Mouse (Mus musculus) lung, postnatal 4 days (tissue): Measurements from ENCODE around the gene Cmtm4.

Source experiments
- DNase-seq, 2 experiments: peaks; one replicate each; pipeline ENCODE4 v3.0.0; 2021

The Cmtm4 gene

DNA sequence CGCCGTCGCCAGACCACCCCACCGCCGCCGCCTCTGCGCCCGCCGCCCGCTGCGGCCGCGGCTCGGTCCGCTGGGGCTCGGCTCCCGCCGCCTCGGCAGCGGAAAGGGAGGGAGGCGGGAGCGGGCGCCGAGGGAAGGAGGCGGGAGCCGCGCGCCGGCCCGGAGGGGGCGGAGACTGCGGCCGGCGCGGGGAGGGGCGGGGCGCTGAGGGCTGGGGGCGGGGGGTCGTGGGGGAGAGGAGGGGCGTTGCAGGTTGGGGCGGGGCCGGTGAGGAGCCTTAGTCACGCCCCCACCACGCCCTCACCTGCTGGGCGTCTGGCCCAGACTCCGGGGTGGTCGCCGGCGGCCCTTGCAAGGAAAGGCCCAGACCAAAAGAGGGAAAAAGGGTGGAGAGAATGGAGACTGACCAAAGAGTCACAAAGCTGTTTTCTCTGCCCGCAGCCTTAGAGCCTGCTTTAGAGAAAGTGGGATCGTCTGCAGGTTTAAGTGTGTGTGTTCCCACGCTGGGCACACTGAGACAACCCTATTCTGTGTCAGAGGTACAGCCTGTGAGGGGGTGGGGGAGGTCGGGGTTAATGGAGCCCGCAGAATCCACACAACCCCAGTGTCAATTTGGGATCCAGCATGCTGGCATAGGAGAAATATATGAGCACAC is at the start of gene Cmtm4:
Cmtm4 (minus strand) TSS at position 105 of the 655 bp plus-strand sequence.
- peak; percentile 72 to 80 for DNase-seq

DNA sequence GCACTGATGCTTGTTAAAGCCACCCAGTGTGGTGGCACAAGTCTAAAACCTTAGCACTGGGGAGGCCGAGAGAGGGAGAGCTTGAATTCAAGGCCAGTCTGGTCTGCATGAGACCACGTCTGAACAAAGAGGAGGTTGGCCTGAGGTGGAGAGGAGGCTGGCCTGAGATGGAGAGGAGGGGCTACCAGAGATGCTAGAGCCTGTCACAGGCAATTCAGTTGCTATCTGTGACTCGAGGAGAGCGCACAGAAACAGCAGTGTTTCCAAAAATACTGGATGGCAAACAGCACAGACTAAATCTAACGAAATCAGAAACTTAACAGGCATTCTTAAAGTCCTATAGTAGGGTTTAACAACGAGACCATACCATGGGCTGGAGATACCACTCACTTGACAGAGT is 49.6 kb upstream of the Cmtm4 start:
- DNase-seq: no peak

DNA sequence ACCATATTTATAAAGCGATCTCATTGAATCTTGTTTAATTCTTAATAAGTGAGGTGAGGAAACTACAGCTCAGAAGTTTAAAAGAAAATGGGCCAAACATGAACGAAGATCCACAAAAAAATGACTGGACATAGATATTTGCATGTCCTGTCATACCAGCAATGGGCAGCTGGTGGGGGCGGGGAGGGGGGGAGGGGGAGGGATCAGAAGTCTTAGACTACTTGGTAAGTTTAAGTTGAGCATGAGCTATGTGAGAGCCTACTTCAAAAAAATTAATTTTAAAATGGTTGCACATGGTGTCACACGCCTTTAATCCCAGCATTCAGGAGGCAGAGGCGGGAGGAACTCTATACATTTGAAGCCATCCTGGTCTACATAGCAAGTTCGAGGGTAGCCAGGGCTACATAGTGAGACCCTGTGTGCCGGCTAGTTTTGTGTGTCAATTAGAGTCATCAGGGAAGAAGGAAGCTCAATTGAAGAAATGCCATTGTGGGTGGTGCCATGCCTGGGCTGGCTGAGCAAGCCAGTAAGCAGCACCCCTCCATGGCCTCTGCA is 47.6 kb upstream of the Cmtm4 start:
- no peak for DNase-seq

DNA sequence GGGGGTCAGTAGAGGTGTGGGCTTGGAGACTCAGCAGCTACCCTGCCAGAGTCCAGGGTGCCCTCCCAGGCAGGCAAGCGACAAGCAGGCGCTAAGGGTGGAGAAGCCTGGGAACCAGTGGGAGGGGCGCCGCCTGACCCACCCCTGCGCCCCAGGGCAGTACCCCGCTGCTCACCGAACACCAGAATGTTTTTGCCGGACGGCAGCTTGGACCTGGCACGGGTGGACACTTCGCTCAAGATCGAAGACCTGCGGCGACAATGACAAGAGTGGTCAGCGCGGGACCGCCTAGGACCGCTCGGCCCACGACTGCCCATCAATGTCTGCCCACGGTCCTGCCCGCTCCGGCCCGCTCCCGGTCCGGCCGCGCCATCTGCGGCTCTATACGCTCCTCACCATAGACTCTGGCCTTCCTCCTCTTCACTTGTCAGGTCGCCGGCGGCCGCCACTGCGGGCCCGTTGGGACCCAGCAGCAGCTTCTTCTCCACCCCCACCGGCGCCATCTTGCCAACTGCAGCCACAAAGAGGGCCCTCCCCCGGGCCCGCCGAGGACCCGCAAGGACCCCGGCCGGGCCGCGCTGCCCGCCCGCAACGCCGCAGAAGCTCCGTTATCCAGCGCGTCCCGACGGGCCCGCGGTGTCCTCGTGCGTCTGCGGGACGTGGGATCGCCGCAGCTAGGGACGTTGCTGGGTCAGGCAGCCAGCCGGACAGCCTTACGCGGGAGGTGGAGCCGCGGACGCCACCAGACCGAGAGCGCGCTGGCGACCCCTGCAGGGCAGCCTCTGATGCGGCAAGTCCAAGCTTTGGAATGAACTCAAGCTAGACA is 46.9 kb upstream of the Cmtm4 start, which contains the start of gene Dync1li2:
Dync1li2 (minus strand) TSS at position 749 of the 826 bp plus-strand sequence.
- DNase-seq: peak; percentile 92 to 95

DNA sequence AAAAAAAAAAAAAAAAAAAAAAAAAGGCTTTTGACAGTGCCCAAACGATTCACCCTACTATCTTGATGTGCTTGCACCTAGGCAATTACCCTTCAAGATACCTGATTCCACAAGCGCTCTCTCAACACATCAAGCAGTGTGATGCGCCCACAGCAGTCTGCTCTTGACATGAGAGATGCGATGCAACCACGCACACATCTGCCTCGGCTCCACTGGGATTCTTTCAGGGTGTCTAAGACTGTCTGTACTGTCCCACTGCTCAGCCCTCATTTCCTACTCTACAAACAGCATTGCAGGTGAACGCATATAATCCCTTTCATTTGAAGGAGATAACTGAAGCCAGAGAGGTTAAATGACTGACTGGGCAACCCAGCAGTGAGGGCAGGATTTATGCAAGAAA is 46.0 kb upstream of the Cmtm4 start:
- peak in 1 of 2 experiments; percentile 9 for DNase-seq

DNA sequence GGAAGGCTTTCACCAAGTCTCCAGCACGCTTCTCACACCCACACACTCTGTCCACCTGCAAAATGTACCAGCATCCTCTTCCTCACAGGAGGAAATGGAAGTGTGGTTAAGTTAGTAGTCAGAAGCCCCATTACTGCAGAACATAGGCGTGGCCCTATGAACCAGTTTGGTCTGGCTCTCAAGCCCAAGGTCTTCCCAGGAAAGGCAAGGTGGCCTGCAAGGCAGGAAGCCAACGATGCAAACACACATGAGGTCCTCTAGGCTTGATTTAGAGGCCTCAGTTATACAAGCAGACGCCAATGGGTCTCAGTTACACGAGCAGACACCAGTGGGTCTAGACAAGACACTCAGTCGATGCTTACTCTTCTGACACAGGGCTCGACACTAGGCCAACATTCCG is 43.9 kb upstream of the Cmtm4 start:
- DNase-seq: peak in 1 of 2 experiments; percentile 13

DNA sequence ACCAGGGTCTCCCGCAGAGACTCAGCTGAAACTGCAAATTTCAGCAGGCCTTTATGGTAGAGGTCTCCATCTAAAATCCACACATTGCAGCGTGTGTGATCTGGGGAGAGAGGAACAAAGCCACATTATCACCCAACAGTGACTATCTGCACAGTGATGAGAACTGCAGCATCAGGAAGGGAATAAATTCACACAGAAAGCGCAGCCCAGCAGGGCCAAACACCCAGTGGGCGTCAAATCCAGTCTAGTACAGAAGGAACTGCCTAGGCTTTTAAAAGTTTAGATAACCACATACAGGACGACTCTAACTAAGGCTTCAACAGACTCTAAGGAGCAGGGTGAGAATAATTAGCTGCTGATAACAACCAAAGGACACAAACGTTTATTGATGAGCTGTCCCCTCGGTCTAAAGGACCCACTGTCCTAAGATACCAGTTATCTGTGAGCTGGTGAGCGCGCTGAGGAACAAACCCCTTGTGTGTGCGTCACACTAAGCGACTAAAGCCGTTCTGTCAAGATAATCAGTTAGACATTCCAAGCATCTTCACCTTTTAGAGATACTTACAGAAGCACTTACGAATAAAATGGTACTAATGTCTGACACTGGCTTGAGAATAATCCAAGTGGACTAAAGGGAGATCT is 42.0 kb upstream of the Cmtm4 start:
- DNase-seq: peak in 1 of 2 experiments; percentile 8

DNA sequence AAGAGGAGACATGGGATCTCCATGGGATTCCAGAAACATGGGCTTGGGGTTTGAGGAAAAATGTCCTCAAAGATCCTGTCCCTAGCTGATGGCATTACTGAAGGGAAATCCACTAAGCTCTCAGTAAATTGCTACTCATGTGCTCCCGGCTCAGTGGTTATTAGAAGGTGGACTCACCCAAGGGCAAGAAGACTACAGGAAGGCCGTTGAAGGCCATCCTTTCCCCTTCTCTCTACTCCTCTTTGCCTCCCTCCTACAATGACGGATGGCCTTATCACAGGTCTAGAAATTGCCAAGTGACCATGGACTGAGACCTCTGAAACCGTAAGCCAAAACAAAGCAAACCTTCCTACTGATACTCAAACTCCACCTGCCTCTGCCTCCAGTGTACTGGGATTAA is 41.0 kb upstream of the Cmtm4 start:
- peak in 1 of 2 experiments; percentile 3 for DNase-seq

DNA sequence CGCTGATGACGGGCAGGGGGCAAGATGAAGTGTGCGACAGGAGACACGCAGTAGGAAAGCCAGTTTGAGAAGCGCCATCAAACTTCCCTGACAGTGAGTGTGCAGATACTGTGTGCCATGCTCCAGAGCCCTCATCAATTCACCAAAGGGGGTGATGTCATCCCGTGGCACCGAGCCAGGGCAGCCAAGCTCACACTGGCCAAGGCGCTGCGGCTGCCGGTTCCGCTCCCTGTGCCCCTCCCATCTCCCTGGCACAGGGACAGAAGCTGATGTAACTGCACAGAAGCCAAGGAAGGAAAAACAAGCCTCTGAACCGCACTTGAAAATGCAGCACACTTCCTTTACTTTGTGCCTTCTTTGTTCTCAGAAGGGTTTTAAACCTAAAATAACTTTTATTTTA is 40.4 kb upstream of the Cmtm4 start:
- peak; percentile 98 for DNase-seq

DNA sequence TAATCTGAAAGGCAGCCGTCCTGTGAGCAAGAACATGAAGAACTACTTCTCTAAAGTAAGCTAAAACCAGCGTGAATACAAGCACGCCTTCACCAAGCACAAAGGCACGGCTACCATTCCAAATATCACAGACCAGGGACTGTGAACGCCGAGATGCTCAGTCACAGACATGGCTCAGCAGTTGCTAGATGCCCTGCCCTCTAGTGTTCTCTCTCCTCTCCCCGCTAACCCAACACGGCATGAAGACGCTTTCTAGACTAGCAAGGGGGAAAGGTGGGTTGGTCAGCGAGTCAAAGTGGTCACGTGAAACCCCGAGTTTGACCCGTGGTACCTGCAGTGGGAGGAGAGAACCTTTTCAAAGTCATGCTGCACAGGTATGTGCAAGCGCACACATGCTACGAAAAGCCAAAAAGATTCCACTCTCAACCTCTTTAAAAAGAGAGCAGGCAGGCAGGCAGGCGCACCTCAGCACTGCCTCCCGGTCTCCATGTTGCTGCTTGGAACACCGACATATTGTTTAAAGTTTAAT is 39.3 kb upstream of the Cmtm4 start:
- DNase-seq: peak in 1 of 2 experiments; percentile 14

DNA sequence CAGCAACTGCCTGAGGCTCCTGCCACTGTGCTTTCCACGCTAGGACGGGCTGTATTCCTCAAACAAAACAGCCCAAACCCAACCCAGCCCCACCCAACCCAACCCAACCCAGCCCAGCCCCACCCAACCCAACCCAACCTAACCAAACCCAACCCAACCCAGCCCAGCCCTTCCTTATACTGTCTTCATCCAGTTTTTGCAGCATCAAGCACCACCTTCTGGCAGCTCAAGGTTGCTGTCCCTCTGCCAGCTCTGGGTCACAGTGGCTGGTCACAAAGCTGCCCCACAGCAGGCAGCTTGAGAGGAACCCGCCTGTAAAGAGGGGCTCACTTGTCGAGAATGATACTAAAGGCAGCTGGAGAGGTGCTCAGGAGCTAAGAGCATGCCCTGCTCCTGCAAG is 38.7 kb upstream of the Cmtm4 start:
- peak in 1 of 2 experiments; percentile 43 for DNase-seq

DNA sequence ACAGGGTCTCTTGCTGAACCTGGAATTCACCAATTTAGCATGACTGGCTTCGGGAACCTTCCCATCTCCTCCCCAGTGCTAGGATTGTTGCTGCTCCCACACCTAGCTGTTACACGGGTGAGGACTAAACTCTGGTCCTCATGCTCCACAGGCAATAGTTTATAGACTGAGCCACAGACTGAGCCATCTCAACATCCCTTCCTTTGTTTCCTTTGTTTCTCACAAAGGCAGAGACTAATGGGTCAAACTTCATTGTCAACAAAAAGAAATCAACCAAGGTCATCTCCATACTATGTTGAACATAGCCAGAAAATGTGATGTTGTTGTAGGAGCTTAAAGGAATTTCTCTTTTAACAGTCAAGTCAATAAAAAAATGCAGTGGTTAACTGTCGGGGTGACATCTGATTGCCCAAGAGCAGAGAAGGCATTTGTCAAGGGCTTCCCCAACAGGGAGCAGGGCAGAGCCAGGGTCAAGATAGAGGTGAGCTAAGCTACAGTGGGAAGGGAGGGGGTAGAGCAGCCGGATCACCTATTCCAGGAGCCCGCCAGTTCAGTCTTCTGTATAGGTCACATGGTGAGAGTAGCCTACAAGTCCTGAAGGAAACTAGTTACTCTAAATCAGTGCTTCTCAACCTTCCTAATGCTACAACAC is 37.7 kb upstream of the Cmtm4 start:
- DNase-seq: peak in 1 of 2 experiments; percentile 4

DNA sequence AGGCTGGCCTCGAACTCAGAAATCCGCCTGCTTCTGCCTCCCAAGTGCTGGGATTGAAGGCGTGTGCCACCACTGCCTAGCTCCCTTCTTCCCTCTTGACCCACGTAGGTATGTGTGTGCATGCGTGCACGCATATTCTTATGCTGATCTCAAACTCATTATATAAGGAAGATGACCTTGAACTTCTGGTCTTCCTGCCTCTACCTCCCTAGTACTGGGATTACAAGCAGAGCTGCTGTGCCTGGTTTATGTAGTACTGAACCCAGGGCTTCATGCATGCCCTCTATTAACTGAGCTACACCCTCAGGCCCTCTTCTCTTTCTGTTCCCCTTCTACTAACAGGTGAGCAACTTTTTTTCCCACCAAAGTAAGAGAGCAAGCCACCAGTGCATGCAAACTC is 37.0 kb upstream of the Cmtm4 start:
- DNase-seq: peak in 1 of 2 experiments; percentile 3

DNA sequence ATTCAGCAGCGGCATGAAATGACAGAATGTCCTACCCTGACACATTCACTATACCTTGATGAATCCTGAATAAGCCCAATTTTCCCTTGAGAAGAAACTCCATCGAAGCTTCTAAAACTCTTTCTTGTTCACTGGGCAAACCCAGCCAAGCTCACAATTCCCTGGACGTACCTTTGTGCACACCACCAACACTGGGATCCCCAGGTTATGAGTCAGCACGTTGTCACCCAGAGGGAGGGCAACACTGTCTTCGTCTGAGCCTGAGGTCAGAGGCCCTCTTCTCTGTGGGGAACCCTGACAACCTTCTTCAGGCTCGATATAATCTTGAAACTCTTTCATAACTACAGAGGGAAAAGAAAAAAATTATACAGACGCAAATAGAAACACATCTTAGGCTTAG is 34.6 kb upstream of the Cmtm4 start:
- DNase-seq: peak in 1 of 2 experiments; percentile 1

DNA sequence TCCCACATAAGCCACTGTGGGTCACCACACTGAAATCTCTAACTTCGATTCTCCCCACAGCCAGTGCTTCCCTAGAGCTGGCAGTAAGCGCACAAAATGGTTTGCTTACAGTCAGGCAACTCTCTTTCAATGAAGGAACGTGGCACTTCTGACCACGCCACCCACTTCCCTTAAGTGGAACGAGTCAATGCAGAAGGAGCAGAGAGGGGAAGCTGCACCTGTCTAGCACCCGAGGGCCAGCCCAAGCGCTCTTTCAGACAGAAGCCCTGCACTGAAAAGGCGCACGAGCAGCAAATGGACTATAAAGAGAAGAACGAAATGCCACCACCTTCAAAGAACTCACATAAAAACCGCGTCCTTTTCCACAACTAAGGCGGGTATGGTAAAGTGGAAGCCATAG is 32.1 kb upstream of the Cmtm4 start:
- no peak for DNase-seq

DNA sequence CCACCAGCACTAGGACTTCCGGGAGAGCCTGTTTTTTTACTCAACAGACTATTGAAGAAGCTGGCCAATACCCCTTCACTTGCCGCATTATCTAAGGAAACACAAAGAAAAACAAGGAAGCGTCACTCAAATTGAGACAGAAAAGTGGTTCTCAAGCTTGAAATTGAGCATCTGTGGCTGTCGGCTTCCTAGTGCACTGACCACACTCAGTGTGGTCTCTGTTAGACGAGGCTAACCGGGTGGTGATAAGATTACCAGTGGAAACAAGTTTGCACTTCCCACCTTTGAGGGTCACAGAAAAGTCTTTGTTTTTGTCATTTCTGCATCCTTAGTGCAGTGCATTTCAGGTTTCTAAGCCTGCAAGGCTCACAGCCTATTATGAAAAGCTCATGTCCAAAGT is 26.7 kb upstream of the Cmtm4 start:
- DNase-seq: no peak

DNA sequence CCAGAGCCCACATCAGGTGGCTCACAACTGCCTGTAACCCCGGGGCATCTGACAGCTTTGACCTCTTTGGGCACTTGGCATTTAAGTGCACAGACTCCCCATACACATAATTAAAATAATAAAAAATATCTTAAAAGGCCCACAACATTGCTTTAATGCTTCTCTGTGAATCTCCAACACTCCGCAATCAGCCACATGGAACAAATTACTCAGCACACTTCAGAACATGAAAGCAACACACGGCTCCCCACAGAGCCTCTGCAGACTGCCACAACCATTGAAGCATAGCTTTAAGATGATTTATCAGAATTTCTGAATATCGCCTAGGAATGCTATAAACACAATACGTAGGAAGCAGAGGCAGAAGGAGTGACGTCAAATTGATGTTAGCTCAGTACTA is 20.4 kb upstream of the Cmtm4 start:
- no peak for DNase-seq

DNA sequence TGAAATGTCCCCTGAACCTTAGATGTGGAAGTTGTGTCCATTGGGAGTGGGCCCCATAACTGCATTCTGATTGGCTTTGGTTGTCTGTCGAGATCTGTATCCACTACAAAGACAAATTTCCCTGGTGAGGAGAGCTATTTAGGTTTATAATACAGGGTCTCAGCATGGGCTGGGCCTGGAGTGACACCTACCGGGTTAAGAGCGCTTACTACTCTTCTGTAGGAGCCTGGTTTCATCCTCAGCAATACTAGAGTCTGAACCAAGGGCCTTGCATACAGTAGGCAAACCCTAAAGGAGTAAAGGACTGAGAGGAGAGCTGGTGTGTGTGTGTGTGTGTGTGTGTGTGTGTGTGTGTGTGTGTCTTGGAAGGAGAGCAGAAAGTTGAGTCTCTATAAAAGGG is 18.6 kb upstream of the Cmtm4 start:
- DNase-seq: no peak

DNA sequence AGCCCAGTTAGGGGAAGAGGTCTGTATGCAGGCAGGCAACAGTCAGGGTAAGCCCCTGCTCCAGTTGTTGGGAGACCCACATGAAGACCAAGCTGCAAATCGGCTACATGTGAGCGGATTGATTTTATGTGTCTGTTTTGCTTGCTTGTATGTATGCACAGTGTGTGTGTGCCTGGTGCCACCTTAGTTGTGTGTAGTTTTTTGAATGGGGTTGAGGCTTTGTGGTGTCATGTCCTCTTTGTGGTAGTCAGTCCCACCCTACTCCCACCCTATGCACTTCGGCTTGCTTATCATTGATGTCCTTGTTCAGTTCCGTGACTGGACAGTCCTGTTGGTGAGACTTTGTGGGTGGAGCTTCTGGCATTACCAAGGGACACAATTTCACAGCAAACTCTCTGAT is 18.2 kb upstream of the Cmtm4 start:
- no peak for DNase-seq

DNA sequence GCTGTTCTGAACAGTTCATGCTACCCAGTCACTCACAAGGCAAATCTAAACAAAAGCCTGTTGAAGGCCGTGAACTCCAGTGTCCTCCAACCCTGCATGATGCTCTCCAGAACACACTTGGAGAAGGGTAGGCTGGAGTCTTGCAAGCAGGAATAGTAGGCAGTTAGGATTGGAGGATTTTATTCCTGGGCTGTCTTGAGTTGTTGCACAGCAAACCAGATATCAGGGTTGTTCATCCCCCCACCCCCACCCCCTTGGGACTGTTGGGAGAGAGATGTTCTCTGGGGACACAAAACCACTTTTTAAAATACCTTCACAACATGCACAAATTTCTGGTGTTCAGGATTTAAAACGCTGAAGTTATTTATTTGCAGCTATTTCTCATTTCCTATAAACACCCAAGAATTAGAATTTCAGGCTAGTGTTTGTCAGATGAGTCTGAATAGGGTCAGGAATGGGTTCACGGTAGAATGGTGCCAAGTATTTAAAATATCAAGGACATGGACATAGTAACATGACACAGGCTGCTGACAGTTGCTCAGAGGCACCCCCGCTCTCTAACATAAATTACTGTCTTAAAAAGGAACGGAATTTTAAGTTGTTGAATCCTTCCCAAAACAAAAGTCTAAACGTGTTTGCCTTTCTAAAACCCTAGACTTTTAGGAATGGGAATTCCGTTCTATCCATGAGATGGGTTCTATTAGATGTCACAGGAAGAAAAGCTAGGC is 17.4 kb upstream of the Cmtm4 start:
- no peak for DNase-seq

DNA sequence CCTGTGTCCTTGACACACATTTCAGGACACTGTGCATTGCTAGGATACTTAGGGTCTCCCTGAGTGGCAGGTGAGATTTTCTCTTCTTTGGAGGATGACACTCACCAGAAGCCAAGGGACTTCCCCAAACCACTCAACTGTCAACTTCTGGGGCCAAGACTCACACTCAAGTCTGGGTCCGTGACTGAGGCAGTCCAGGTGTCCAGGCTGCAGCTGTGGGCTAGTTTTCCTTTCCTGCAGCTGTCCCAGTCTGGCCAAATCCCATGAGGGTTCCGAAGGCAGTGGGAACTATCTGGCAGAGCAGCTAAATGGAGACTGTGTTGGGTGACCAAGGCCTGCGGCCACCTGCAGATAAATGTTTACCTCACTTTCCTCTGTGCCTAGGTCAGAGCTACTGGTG is 16.4 kb upstream of the Cmtm4 start:
- no peak for DNase-seq

DNA sequence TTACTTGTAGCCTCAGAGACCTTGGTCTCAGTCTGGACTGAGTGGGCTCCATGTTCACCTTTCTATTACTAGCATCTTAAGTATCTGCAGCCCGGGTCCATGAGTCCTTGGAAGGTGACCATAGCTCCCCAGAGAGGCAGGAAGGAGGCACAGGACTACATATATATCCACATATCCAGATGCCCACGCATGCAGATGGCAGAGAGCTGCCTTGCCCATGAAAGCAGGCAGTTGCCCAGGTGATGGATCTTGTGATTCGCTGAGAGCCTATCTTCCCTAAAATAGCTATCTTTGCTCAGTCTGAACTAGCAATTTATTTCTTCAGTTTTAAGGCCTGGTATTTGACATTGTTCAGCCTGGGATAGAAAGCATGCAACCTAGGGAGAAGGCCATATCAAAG is 15.9 kb upstream of the Cmtm4 start:
- no peak for DNase-seq
